Mouse (Mus musculus) adrenal gland, adult 2 months (tissue): ENCODE data around the gene Chsy1. TPM values are rescaled to one million over a fixed set of nuclear protein-coding genes. Genes with fewer than 3 reads are reported as not detected.

Source experiments
- DNase-seq: peaks from one replicate; pipeline ENCODE4 v3.0.0; 2021
- polyA plus RNA-seq: library from polyadenylated mRNA; depleted of rRNA; stranded (reverse); fragments of >200 nt; gene quantifications from 2 replicates; pipeline ENCODE4 v1.2.3, GENCODE M21; 2012
- total RNA-seq, 2 experiments: library from RNA; stranded (reverse); gene quantifications; 2 replicates each; pipeline ENCODE4 v1.2.3; 2021

The Chsy1 gene
- total and polyA plus RNA-seq, 3 experiments = 3.2 to 17.0 (median 12.6) TPM

GRCm38 (mm10) chr7:66140095-66140494 is 30.8 kb downstream of the Chsy1 start:
- no peak for DNase-seq

- DNase-seq = no peak
These were observed 31.7 kb downstream of the Chsy1 start for GRCm38 (mm10) chr7:66140923-66141570.

GRCm38 (mm10) chr7:66142514-66142913 is 33.2 kb downstream of the Chsy1 start:
- no peak for DNase-seq

- no peak for DNase-seq
These were observed 35.2 kb downstream of the Chsy1 start for GRCm38 (mm10) chr7:66144543-66144942.

- no peak for DNase-seq
These were observed 37.8 kb downstream of the Chsy1 start for GRCm38 (mm10) chr7:66147156-66147555.

GRCm38 (mm10) chr7:66147816-66148215 is 38.5 kb downstream of the Chsy1 start:
- DNase-seq = no peak

- no peak for DNase-seq
These were observed 40.2 kb downstream of the Chsy1 start for GRCm38 (mm10) chr7:66149506-66149905.

- no peak for DNase-seq
These were observed 41.1 kb downstream of the Chsy1 start for GRCm38 (mm10) chr7:66150411-66150810.

- no peak for DNase-seq
These were observed 48.1 kb downstream of the Chsy1 start for GRCm38 (mm10) chr7:66157413-66157812.

GRCm38 (mm10) chr7:66157861-66158415 is 48.6 kb downstream of the Chsy1 start:
- no peak for DNase-seq

- DNase-seq = no peak
These were observed 49.4 kb downstream of the Chsy1 start for GRCm38 (mm10) chr7:66158616-66159129.

GRCm38 (mm10) chr7:66159961-66160360 is 50.6 kb downstream of the Chsy1 start:
- no peak for DNase-seq

GRCm38 (mm10) chr7:66161836-66162235 is 52.5 kb downstream of the Chsy1 start:
- no peak for DNase-seq

GRCm38 (mm10) chr7:66162489-66162888 is 53.2 kb downstream of the Chsy1 start:
- no peak for DNase-seq

GRCm38 (mm10) chr7:66162981-66163380 is 53.7 kb downstream of the Chsy1 start:
- no peak for DNase-seq

GRCm38 (mm10) chr7:66164427-66165031 is 55.2 kb downstream of the Chsy1 start:
- DNase-seq = no peak

- DNase-seq = no peak
These were observed 55.9 kb downstream of the Chsy1 start for GRCm38 (mm10) chr7:66165036-66165798.

- no peak for DNase-seq
These were observed 59.6 kb downstream of the Chsy1 start for GRCm38 (mm10) chr7:66168877-66169276.

GRCm38 (mm10) chr7:66169476-66169875 is 60.2 kb downstream of the Chsy1 start:
- DNase-seq = no peak

- DNase-seq = no peak
These were observed 61.6 kb downstream of the Chsy1 start for GRCm38 (mm10) chr7:66170802-66171505.

- no peak for DNase-seq
These were observed 66.4 kb downstream of the Chsy1 start for GRCm38 (mm10) chr7:66175738-66176137.

GRCm38 (mm10) chr7:66176256-66176655 is 66.9 kb downstream of the Chsy1 start:
- no peak for DNase-seq
